Mouse (Mus musculus): ENCODE results near the gene Dnmt3c.

The Dnmt3c gene

GRCm38 (mm10) chr2:153724424-153724823, 28.0 kb downstream of the Dnmt3c start:
- no peak for DNase-seq

- DNase-seq: no peak
Measured at GRCm38 (mm10) chr2:153724871-153725270, 28.4 kb downstream of the Dnmt3c start.

GRCm38 (mm10) chr2:153725291-153725690, 28.8 kb downstream of the Dnmt3c start:
- DNase-seq: no peak

GRCm38 (mm10) chr2:153734033-153734432, 37.6 kb downstream of the Dnmt3c start:
- DNase-seq: no peak

- peak; percentile 99 for DNase-seq
Measured at GRCm38 (mm10) chr2:153740500-153741436, 44.3 kb downstream of the Dnmt3c start, which contains the start of gene Mapre1. Gene Mapre1, plus strand, starts transcription at chr2:153741274.

- DNase-seq: no peak
Measured at GRCm38 (mm10) chr2:153741437-153742065, 45.1 kb downstream of the Dnmt3c start.

GRCm38 (mm10) chr2:153747994-153748393, 51.5 kb downstream of the Dnmt3c start:
- no peak for DNase-seq

- DNase-seq: no peak
Measured at GRCm38 (mm10) chr2:153750363-153750762, 53.9 kb downstream of the Dnmt3c start.

GRCm38 (mm10) chr2:153762121-153762520, 65.7 kb downstream of the Dnmt3c start:
- DNase-seq: no peak

GRCm38 (mm10) chr2:153767484-153767883, 71.0 kb downstream of the Dnmt3c start:
- DNase-seq: no peak

- no peak for DNase-seq
Measured at GRCm38 (mm10) chr2:153768881-153769280, 72.4 kb downstream of the Dnmt3c start.

- no peak for DNase-seq
Measured at GRCm38 (mm10) chr2:153772950-153773349, 76.5 kb downstream of the Dnmt3c start.

- no peak for DNase-seq
Measured at GRCm38 (mm10) chr2:153775472-153775871, 79.0 kb downstream of the Dnmt3c start.

GRCm38 (mm10) chr2:153778638-153779362, 82.3 kb downstream of the Dnmt3c start:
- DNase-seq: peak; percentile 53

All from right cerebral cortex, postnatal 4 days (tissue).